Mouse (Mus musculus): ENCODE data around the gene Tns3. TPM values are rescaled to one million over a fixed set of nuclear protein-coding genes. Genes with fewer than 3 reads are reported as not detected.
A peak's percentile ranks its signal among the peaks of the same experiment; 100 is the strongest.

Tns3 gene
- polyA plus RNA-seq, 1 experiment from 2014 or later, result 3.6 TPM

DNA sequence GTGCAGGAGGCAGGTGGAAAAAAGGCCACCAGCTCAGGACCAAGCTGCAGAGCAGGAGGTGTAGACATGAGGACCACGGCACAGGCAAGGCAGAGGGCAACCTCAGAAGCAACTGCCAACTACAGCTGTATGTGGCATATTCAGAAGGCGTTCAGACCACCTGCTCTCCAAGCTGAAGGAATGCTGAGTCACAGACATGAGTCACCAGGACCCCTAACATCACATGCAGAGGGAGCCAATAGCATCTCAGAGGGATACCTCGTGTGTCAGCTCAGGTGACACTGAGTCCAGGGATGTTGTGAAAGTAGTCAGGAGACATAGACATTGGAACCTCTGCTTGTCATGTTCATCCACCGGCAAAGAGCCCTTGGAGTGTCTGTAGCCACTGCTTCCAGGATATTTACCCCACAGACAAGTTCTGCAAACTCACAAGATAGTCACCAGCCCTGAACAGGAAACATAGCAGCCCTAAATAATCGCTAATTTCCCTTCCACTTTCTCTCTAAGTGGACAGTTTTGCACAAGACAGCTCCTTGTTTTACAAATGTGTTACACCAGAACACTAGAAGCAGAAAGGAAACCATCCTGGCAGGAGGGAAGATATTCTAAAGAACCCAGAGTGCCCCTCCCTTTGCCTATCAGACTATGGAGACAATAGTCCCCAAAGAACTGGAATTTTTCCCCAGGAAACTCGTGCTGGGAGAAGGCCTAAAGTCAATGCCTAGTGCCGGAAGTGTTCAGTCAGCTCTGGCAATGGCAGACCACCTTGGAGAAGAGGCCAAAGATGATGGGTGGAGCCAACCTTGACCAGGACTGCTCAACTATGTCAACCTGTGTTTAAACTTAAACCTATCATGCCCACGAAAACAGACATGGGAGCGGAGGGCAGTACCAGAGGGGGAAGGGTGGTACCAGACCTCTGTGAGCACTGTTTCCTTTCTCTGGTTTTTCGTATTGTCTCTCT lies 88.8 kb downstream of the Tns3 start:
- H3K9me3 ChIP-seq (ENCODE audit: low read length), result no peaks in the 10 kb centered on the region
- no peak overlapping the region for H3K4me2 ChIP-seq (ENCODE audit: low read depth, low read length)
- H3K9ac ChIP-seq (replicated peaks), result no peak overlapping the region
- H3K4me3 ChIP-seq (ENCODE audit: low read depth, low read length), result no peak overlapping the region
- no peak for DNase-seq
- H3K27ac ChIP-seq (ENCODE audit: low read depth), result peak overlapping the region; percentile 5
- TF ChIP-seq EP300 (IDR thresholded peaks at IDR 0.05; ENCODE audit: low read depth), result no peak
- TF ChIP-seq CTCF (IDR thresholded peaks at IDR 0.05; ENCODE audit: low read depth), result no peak
- H3K27me3 ChIP-seq (ENCODE audit: insufficient read depth, low read length), result no peaks in the 10 kb centered on the region
- H3K36me3 ChIP-seq (replicated peaks; ENCODE audit: insufficient read depth, low read length), result 0 out of 2 replicates have a peak, but pooled peaks cover 5% of the 10 kb centered on the region
- peak; percentile 19; the same call in 1 of the 2 replicates for ATAC-seq
- H3K4me1 ChIP-seq (ENCODE audit: insufficient read depth), result peaks cover 18% of the 10 kb centered on the region
- WGBS (ENCODE audit: insufficient replicate concordance), result 52% methylated on average over 10 of the region's 10 CpGs

DNA sequence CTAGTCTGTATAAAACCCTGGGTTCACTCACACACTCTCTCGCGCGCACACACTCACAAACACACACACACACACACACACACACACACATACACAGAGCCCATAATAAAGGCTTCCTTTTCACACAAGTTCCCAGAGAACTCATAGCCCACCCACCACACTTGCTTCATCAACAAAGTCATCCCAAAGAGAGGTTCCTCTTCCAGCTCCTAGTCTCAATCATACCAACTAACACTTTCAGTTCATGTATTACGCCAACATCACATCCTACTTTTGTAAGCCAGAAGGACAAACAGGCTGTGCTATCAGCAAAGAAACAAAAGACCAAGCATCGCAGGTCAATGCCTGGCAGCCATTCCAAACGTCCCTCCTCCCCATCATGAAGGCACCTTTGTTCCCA lies 89.8 kb downstream of the Tns3 start:
- H3K36me3 ChIP-seq (replicated peaks; ENCODE audit: insufficient read depth, low read length), result 0 out of 2 replicates have a peak, but pooled peaks cover 5% of the 10 kb centered on the region
- H3K27me3 ChIP-seq (ENCODE audit: insufficient read depth, low read length), result no peaks in the 10 kb centered on the region
- 72% methylated on average over 6 of the region's 6 CpGs for WGBS (ENCODE audit: insufficient replicate concordance)
- H3K9ac ChIP-seq (replicated peaks), result no peak overlapping the region
- H3K27ac ChIP-seq (ENCODE audit: low read depth), result peak overlapping the region; percentile 5
- H3K4me1 ChIP-seq (ENCODE audit: insufficient read depth), result peaks cover 18% of the 10 kb centered on the region
- no peak overlapping the region for H3K4me3 ChIP-seq (ENCODE audit: low read depth, low read length)
- H3K4me2 ChIP-seq (ENCODE audit: low read depth, low read length), result no peak overlapping the region
- TF ChIP-seq EP300 (IDR thresholded peaks at IDR 0.05; ENCODE audit: low read depth), result no peak
- TF ChIP-seq CTCF (IDR thresholded peaks at IDR 0.05; ENCODE audit: low read depth), result no peak
- H3K9me3 ChIP-seq (ENCODE audit: low read length), result no peaks in the 10 kb centered on the region
- ATAC-seq (no peak), DNase-seq (no peak)

DNA sequence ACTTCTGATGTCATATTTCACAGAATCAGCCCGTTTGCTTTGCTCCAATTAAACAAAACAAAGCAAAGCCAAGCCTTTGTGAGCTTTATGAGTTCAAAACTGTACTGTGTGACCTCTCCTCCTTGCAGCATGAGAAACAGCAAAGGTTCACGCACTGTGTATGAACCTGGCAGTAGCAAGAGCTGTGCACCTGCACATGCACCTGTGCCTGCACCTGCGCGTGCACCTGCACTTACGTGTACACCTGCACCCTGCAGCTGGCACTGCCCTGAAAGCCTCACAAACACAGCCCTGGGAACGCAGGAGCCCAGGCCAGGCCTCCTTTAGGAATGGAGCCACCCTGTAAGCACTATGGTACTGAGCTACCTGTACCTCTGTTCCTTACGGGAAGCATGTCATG lies 91.6 kb downstream of the Tns3 start:
- 0 out of 2 replicates have a peak, but pooled peaks cover 2% of the 10 kb centered on the region for H3K36me3 ChIP-seq (replicated peaks; ENCODE audit: insufficient read depth, low read length)
- H3K4me2 ChIP-seq (ENCODE audit: low read depth, low read length), result no peak overlapping the region
- no peaks in the 10 kb centered on the region for H3K9me3 ChIP-seq (ENCODE audit: low read length)
- no peak for TF ChIP-seq EP300 (IDR thresholded peaks at IDR 0.05; ENCODE audit: low read depth)
- TF ChIP-seq CTCF (IDR thresholded peaks at IDR 0.05; ENCODE audit: low read depth), result no peak
- no peak for ATAC-seq
- no peak overlapping the region for H3K9ac ChIP-seq (replicated peaks)
- H3K4me1 ChIP-seq (ENCODE audit: insufficient read depth), result peaks cover 18% of the 10 kb centered on the region
- H3K27ac ChIP-seq (ENCODE audit: low read depth), result no peak overlapping the region
- no peak overlapping the region for H3K4me3 ChIP-seq (ENCODE audit: low read depth, low read length)
- DNase-seq, result no peak
- 81% methylated on average over 7 of the region's 7 CpGs for WGBS (ENCODE audit: insufficient replicate concordance)
- no peaks in the 10 kb centered on the region for H3K27me3 ChIP-seq (ENCODE audit: insufficient read depth, low read length)

DNA sequence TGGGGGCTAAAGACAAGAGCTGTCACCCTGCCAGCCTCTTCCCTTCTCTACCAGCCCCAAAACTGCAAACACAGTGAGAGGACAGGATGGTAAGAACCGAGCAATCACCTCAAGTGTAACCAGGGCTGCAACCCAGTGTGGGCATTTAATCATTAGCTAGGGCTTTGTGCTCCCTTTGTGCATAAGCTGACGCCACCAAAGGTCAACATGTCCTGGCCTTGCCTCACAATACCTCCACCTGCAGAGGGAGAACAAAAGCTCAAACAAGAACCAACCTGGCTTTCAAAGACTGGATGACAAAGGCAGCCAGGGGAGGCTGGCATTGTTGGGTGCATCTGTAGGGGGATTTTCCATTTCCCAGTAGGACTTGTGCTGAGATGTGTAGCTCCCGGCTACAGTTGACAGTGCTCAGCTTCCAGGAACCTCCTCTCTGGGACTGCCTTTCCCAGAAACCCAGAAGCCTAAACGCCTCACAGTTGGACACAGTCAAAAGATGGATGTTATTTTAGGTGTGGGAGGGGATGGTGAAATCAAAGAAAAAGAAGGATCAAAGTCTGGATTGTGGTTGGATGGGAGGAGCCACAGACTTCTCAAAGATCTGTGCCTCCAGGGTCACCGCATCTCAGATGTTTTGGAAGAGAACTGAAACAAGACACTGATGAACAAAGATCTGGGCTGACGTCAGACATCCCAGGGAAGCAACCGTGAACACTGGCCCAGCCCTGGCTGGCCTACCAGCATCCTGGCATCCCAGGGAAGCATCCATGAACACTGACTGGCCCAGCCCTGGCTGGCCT lies 94.9 kb downstream of the Tns3 start:
- no peak overlapping the region for H3K27ac ChIP-seq (ENCODE audit: low read depth)

DNA sequence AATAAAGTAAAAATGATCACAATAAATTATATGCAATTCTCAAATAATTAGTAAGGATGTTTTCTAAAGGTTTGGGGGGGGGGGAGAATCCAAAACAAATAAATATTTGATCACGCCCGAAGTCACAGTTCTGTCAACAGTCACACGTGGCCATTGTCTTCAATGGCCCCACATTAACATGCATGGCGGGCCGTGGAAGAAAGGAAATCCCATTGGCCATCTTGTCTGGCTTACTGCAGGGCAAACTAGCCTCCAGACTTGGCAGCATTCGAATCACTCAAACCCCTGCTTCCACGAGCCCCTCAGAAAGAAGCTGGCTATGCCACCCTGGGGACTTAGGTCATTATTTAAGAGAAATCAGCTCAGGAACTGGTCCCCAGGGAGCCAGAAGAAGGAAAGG lies 95.5 kb downstream of the Tns3 start:
- H3K36me3 ChIP-seq (replicated peaks; ENCODE audit: insufficient read depth, low read length), result 0 out of 2 replicates have a peak, but pooled peaks cover 2% of the 10 kb centered on the region
- DNase-seq (no peak), ATAC-seq (no peak)
- WGBS (ENCODE audit: insufficient replicate concordance), result 70% methylated on average over 7 of the region's 7 CpGs
- TF ChIP-seq EP300 (IDR thresholded peaks at IDR 0.05; ENCODE audit: low read depth), result no peak
- no peaks in the 10 kb centered on the region for H3K9me3 ChIP-seq (ENCODE audit: low read length)
- no peak overlapping the region for H3K4me3 ChIP-seq (ENCODE audit: low read depth, low read length)
- H3K9ac ChIP-seq (replicated peaks), result no peak overlapping the region
- peaks cover 3% of the 10 kb centered on the region; the same call in 1 of the 2 replicates for H3K4me1 ChIP-seq (ENCODE audit: insufficient read depth)
- H3K4me2 ChIP-seq (ENCODE audit: low read depth, low read length), result no peak overlapping the region
- H3K27me3 ChIP-seq (ENCODE audit: insufficient read depth, low read length), result no peaks in the 10 kb centered on the region
- H3K27ac ChIP-seq (ENCODE audit: low read depth), result no peak overlapping the region

More for the DNA sequence above, 94.9 kb downstream of the Tns3 start:
- H3K9ac ChIP-seq (replicated peaks), result no peak overlapping the region
- peak; percentile 80 for ATAC-seq
- no peak for DNase-seq
- 0 out of 2 replicates have a peak, but pooled peaks cover 2% of the 10 kb centered on the region for H3K36me3 ChIP-seq (replicated peaks; ENCODE audit: insufficient read depth, low read length)
- 50% methylated on average over 7 of the region's 7 CpGs for WGBS (ENCODE audit: insufficient replicate concordance)
- no peak overlapping the region for H3K4me2 ChIP-seq (ENCODE audit: low read depth, low read length)
- H3K4me1 ChIP-seq (ENCODE audit: insufficient read depth), result peaks cover 6% of the 10 kb centered on the region; the same call in 1 of the 2 replicates
- H3K4me3 ChIP-seq (ENCODE audit: low read depth, low read length), result no peak overlapping the region
- H3K27me3 ChIP-seq (ENCODE audit: insufficient read depth, low read length), result no peaks in the 10 kb centered on the region
- TF ChIP-seq CTCF (IDR thresholded peaks at IDR 0.05; ENCODE audit: low read depth) (peak; percentile 18; the same call in 1 of the 2 replicates), EP300 (IDR thresholded peaks at IDR 0.05; ENCODE audit: low read depth) (no peak)
- no peaks in the 10 kb centered on the region for H3K9me3 ChIP-seq (ENCODE audit: low read length)

Data from liver, postnatal 0 days (tissue).